Mouse (Mus musculus) cortical plate, adult 2 months (tissue): Measurements from ENCODE around the gene Ankrd23.

ENCODE experiments used
- CTCF ChIP-seq: fragments of 200-500 bp; IDR thresholded peaks from 2 replicates; pipeline ENCODE4 v1.5.1; 2011; ENCODE audit warnings: mild to moderate bottlenecking, control low read depth, low read length; ENCODE audit not compliant: insufficient read depth; ENCODE audit errors: extremely low read depth
- POLR2A ChIP-seq: fragments of 200-500 bp; IDR thresholded peaks from 2 replicates; pipeline ENCODE4 v1.6.1; 2011; ENCODE audit warnings: mild to moderate bottlenecking, low read length, control low read depth; ENCODE audit not compliant: insufficient read depth; ENCODE audit errors: extremely low read depth

GRCm38 (mm10) chr1:36536397-36536728 is 320 bp downstream of the Ankrd23 start:
- TF ChIP-seq CTCF = no peak
- no peak for TF ChIP-seq POLR2A
